Mouse (Mus musculus): ENCODE measurements around the gene B3gnt5.

GRCm38 (mm10) chr16:19786386-19787090 lies 26.5 kb downstream of the B3gnt5 start:
- TF ChIP-seq CTCF (IDR thresholded peaks at IDR 0.05; ENCODE audit: low read depth): no peak
- no peak for TF ChIP-seq EP300 (IDR thresholded peaks at IDR 0.05; ENCODE audit: low read depth)
